Mouse (Mus musculus): Measurements from ENCODE around the gene Cdk5r2. TPM values are rescaled to one million over a fixed set of nuclear protein-coding genes. Genes with fewer than 3 reads are reported as not detected.

Cdk5r2 gene
- polyA plus RNA-seq, 2 experiments, result 0.01 TPM; not detected in 1

GRCm38 (mm10) chr1:74882055-74882734, 27.5 kb downstream of the Cdk5r2 start:
- 1% methylated on average over 74 of the region's 74 CpGs for WGBS (ENCODE audit: insufficient replicate concordance)
- no peak for ATAC-seq (ENCODE audit: insufficient read depth)

GRCm38 (mm10) chr1:74882828-74883227, 28.1 kb downstream of the Cdk5r2 start:
- no peaks in the 10 kb centered on the region for H3K4me1 ChIP-seq (replicated peaks; ENCODE audit: control insufficient read depth in 2 of 2, insufficient read depth in 2 of 2, low read length in 1 of 2)
- TF ChIP-seq EP300 (IDR thresholded peaks at IDR 0.05; ENCODE audit: low read depth) (no peak), CTCF (IDR thresholded peaks at IDR 0.05; ENCODE audit: low read depth) (no peak)
- DNase-seq (ENCODE audit: low read depth in 3 of 3, low spot score in 3 of 3) (no peak), ATAC-seq (ENCODE audit: insufficient read depth) (no peak)
- H3K4me3 ChIP-seq (ENCODE audit: insufficient read depth in 1 of 2, low read depth in 2 of 2, low read length in 2 of 2), result no peak overlapping the region
- no peak overlapping the region for H3K27ac ChIP-seq
- no peak overlapping the region for H3K9ac ChIP-seq (replicated peaks)
- H3K4me2 ChIP-seq (ENCODE audit: low read depth), result no peak overlapping the region
- WGBS (ENCODE audit: insufficient replicate concordance), result 7% methylated on average over 8 of the region's 8 CpGs
- no peaks in the 10 kb centered on the region for H3K36me3 ChIP-seq (replicated peaks; ENCODE audit: control insufficient read depth, insufficient read depth, low read depth)
- H3K27me3 ChIP-seq (ENCODE audit: control insufficient read depth, insufficient read depth, low read length), result peaks cover 65% of the 10 kb centered on the region
- no peaks in the 10 kb centered on the region for H3K9me3 ChIP-seq (ENCODE audit: control insufficient read depth, low read length)

More at GRCm38 (mm10) chr1:74882055-74882734, 27.5 kb downstream of the Cdk5r2 start:
- Histone ChIP-seq H3K9ac (replicated peaks) (no peak overlapping the region), H3K36me3 (replicated peaks; ENCODE audit: control insufficient read depth, insufficient read depth, low read depth) (no peaks in the 10 kb centered on the region), H3K9me3 (ENCODE audit: control insufficient read depth, low read length) (no peaks in the 10 kb centered on the region), H3K4me3 (ENCODE audit: insufficient read depth in 1 of 2, low read depth in 2 of 2, low read length in 2 of 2) (no peak overlapping the region), H3K27me3 (ENCODE audit: control insufficient read depth, insufficient read depth, low read length) (peaks cover 65% of the 10 kb centered on the region), H3K27ac (no peak overlapping the region), H3K4me2 (ENCODE audit: low read depth) (peak overlapping the region; percentile 33), H3K4me1 (replicated peaks; ENCODE audit: control insufficient read depth in 2 of 2, insufficient read depth in 2 of 2, low read length in 1 of 2) (no peaks in the 10 kb centered on the region)
- TF ChIP-seq EP300 (IDR thresholded peaks at IDR 0.05; ENCODE audit: low read depth) (no peak), CTCF (IDR thresholded peaks at IDR 0.05; ENCODE audit: low read depth) (no peak)
- no peak for DNase-seq (ENCODE audit: low read depth in 3 of 3, low spot score in 3 of 3)

- TF ChIP-seq EP300 (IDR thresholded peaks at IDR 0.05; ENCODE audit: low read depth) (no peak), CTCF (IDR thresholded peaks at IDR 0.05; ENCODE audit: low read depth) (no peak)
- H3K4me2 ChIP-seq (ENCODE audit: low read depth), result no peak overlapping the region
- H3K9me3 ChIP-seq (ENCODE audit: control insufficient read depth, low read length), result no peaks in the 10 kb centered on the region
- no peak overlapping the region for H3K9ac ChIP-seq (replicated peaks)
- H3K4me1 ChIP-seq (replicated peaks; ENCODE audit: control insufficient read depth in 2 of 2, insufficient read depth in 2 of 2, low read length in 1 of 2), result no peaks in the 10 kb centered on the region
- DNase-seq (ENCODE audit: low read depth in 3 of 3, low spot score in 3 of 3) (no peak), ATAC-seq (ENCODE audit: insufficient read depth) (no peak)
- H3K4me3 ChIP-seq (ENCODE audit: insufficient read depth in 1 of 2, low read depth in 2 of 2, low read length in 2 of 2), result no peak overlapping the region
- H3K27me3 ChIP-seq (ENCODE audit: control insufficient read depth, insufficient read depth, low read length), result peaks cover 65% of the 10 kb centered on the region
- H3K36me3 ChIP-seq (replicated peaks; ENCODE audit: control insufficient read depth, insufficient read depth, low read depth), result no peaks in the 10 kb centered on the region
- H3K27ac ChIP-seq, result no peak overlapping the region
- WGBS (ENCODE audit: insufficient replicate concordance), result 5% methylated on average over 5 of the region's 5 CpGs
Observed at GRCm38 (mm10) chr1:74883441-74883840, 28.7 kb downstream of the Cdk5r2 start.

- under 1% methylated on average over 57 of the region's 57 CpGs for WGBS (ENCODE audit: insufficient replicate concordance)
- Histone ChIP-seq H3K4me1 (replicated peaks; ENCODE audit: control insufficient read depth in 2 of 2, insufficient read depth in 2 of 2, low read length in 1 of 2) (no peaks in the 10 kb centered on the region), H3K4me3 (ENCODE audit: insufficient read depth in 1 of 2, low read depth in 2 of 2, low read length in 2 of 2) (no peak overlapping the region; a peak in 1 of 4 replicates), H3K27ac (no peak overlapping the region), H3K9ac (replicated peaks) (no peak overlapping the region), H3K27me3 (ENCODE audit: control insufficient read depth, insufficient read depth, low read length) (peaks cover 63% of the 10 kb centered on the region), H3K4me2 (ENCODE audit: low read depth) (no peak overlapping the region), H3K9me3 (ENCODE audit: control insufficient read depth, low read length) (no peaks in the 10 kb centered on the region), H3K36me3 (replicated peaks; ENCODE audit: control insufficient read depth, insufficient read depth, low read depth) (no peaks in the 10 kb centered on the region)
- no peak for DNase-seq (ENCODE audit: low read depth in 3 of 3, low spot score in 3 of 3)
- TF ChIP-seq CTCF (IDR thresholded peaks at IDR 0.05; ENCODE audit: low read depth), result no peak
- TF ChIP-seq EP300 (IDR thresholded peaks at IDR 0.05; ENCODE audit: low read depth), result no peak
- ATAC-seq (ENCODE audit: insufficient read depth), result no peak
Observed at GRCm38 (mm10) chr1:74884196-74885141, 29.7 kb downstream of the Cdk5r2 start.

All from liver, embryonic 14.5 days (tissue).